Mouse (Mus musculus) neural tube, embryonic 11.5 days (tissue): ENCODE data around the gene Dennd1a. TPM values are rescaled to one million over a fixed set of nuclear protein-coding genes. Genes with fewer than 3 reads are reported as not detected.

Experiments
- ATAC-seq: fragments of 200-750 bp; cut with Nextera tagmentation; 2 replicates; pipeline ENCODE4 v1.8.0; 2017; ENCODE audit warnings: moderate number of reproducible peaks, mild to moderate bottlenecking, moderate TSS enrichment, moderate library complexity; ENCODE audit not compliant: insufficient read depth, low FRiP score, low TSS enrichment
- DNase-seq: peaks from one replicate; pipeline ENCODE4 v3.0.0-alpha.2; 2015; ENCODE audit warnings: low spot score
- H3K27ac ChIP-seq: fragments of 300-500 bp; sonication (generic); 2 replicates; pipeline ENCODE4 v1.5.1; 2014; ENCODE audit warnings: low read depth, mild to moderate bottlenecking, low read length
- H3K27me3 ChIP-seq: fragments of 300-500 bp; sonication (generic); 2 replicates; pipeline ENCODE4 v1.6.1; 2014; ENCODE audit warnings: mild to moderate bottlenecking, low read length, mixed read lengths; ENCODE audit not compliant: control insufficient read depth, insufficient read depth
- H3K36me3 ChIP-seq: fragments of 300-500 bp; sonication (generic); 2 replicates; pipeline ENCODE4 v1.6.1; 2014; ENCODE audit warnings: mild to moderate bottlenecking, low read length, moderate library complexity, mixed read lengths; ENCODE audit not compliant: control insufficient read depth, insufficient read depth
- H3K4me1 ChIP-seq: fragments of 300-500 bp; sonication (generic); 2 replicates; pipeline ENCODE4 v1.6.1; 2014; ENCODE audit warnings: low read length, mixed read lengths; ENCODE audit not compliant: control insufficient read depth, insufficient read depth
- H3K4me2 ChIP-seq: fragments of 300-500 bp; sonication (generic); 2 replicates; pipeline ENCODE4 v1.6.1; 2014; ENCODE audit warnings: low read depth, mild to moderate bottlenecking, moderate library complexity
- H3K4me3 ChIP-seq: fragments of 300-500 bp; sonication (generic); 2 replicates; pipeline ENCODE4 v1.5.1; 2014; ENCODE audit warnings: low read depth, low read length
- H3K9ac ChIP-seq: fragments of 300-500 bp; sonication (generic); 2 replicates; pipeline ENCODE4 v1.6.1; 2014; ENCODE audit warnings: mild to moderate bottlenecking, low read length
- H3K9me3 ChIP-seq: fragments of 300-500 bp; sonication (generic); 2 replicates; pipeline ENCODE4 v1.6.1; 2016; ENCODE audit warnings: low read length; ENCODE audit not compliant: control insufficient read depth
- WGBS: fragments of 180-500 bp; shearing (Covaris S2); extraction: QIAGEN DNeasy Blood & Tissue Kit; methylation state at CpG from one replicate; pipeline ENCODE4 v1.1.7; 2014; 5-methylcytosine and 5-hydroxymethylcytosine counted together
- polyA plus RNA-seq: library from polyadenylated mRNA; unstranded; fragments of >200 nt; fragmentation: Nextera tagmentation; extraction: Ambion mirVana; gene quantifications from 2 replicates; pipeline ENCODE4 v1.2.1, GENCODE M21; 2014

The Dennd1a gene
- polyA plus RNA-seq, 1 experiment from 2014 or later = 7.3 TPM

- H3K36me3 ChIP-seq = no peaks in the 10 kb centered on the region
- H3K27ac ChIP-seq = no peak overlapping the region
- H3K9ac ChIP-seq = no peak overlapping the region
- ATAC-seq (no peak), DNase-seq (no peak)
- 54% methylated on average over 5 of the region's 5 CpGs for WGBS
- H3K9me3 ChIP-seq = no peaks in the 10 kb centered on the region
- H3K4me1 ChIP-seq = no peaks in the 10 kb centered on the region
- no peaks in the 10 kb centered on the region for H3K27me3 ChIP-seq
- no peak overlapping the region for H3K4me2 ChIP-seq
- H3K4me3 ChIP-seq = no peak overlapping the region
Measured at GRCm38 (mm10) chr2:37985690-37986222, 301.4 kb downstream of the Dennd1a start.

DNA sequence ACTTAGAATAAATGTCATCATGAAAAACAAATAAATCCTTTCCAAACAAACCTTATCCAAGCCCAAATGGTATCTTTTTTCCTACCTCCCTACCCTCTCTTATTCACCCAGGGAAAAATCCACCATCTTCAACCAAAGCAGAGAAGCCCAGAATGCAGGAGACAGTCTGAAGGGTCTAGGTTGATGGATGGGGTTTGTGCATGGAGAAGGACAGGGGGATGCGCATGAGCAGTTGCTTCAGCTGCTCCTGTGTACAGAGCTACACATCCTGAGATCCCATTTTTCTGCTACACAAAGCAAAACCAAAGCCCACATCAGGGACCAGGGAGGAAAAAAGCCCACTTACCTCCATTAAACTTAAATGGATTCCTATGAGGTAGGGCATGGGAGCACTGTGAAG lies 304.5 kb downstream of the Dennd1a start:
- Histone ChIP-seq H3K9me3 (no peaks in the 10 kb centered on the region), H3K4me1 (no peaks in the 10 kb centered on the region), H3K27ac (no peak overlapping the region), H3K4me2 (no peak overlapping the region), H3K9ac (no peak overlapping the region), H3K4me3 (no peak overlapping the region), H3K27me3 (no peaks in the 10 kb centered on the region), H3K36me3 (no peaks in the 10 kb centered on the region)
- ATAC-seq = no peak
- WGBS = 69% methylated on average over 1 of the region's 1 CpGs
- DNase-seq = no peak

DNA sequence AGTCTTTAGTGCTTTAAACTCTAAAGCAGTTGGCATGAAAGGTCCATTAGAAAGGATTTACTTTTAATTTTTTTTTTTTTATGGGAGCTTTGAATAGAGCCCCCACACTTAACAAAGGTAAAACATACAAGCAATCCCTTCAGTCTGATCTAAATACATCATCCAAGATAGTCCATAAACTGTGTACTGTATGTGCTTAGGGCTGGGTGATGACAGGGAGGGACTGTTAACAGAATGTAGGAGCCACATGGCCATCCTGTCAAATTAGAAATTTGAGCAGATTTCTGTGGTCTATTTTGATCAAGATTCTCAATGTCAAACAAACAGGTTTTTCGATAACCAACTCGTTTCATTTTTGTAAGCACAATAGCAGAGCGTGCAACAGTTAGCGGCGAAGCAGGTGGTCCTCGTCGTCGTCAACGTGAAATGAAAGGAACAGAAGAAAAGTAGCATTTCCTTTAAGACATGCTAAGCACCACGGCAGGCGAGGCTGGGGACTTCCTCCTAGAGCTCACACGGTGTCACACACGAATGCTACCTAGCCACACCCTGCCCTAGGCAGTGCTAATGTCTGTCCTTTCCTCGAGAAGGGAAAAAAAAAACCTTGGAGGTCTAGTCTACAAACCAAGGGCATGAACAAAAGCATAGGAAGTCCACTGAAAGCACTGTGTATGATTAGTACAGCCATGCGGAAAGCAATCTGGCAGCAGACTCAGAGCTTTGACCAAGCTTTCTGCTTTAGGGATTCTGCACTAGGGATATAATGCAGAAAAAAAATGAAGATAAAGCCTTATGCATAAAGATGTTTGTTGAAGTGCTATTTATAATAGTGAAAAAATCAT lies 305.4 kb downstream of the Dennd1a start:
- no peaks in the 10 kb centered on the region for H3K27me3 ChIP-seq
- H3K9ac ChIP-seq = no peak overlapping the region
- H3K9me3 ChIP-seq = no peaks in the 10 kb centered on the region
- 86% methylated on average over 15 of the region's 15 CpGs for WGBS
- ATAC-seq (no peak), DNase-seq (no peak)
- H3K27ac ChIP-seq = no peak overlapping the region
- H3K4me2 ChIP-seq = no peak overlapping the region
- H3K36me3 ChIP-seq = no peaks in the 10 kb centered on the region
- H3K4me1 ChIP-seq = no peaks in the 10 kb centered on the region
- H3K4me3 ChIP-seq = no peak overlapping the region

DNA sequence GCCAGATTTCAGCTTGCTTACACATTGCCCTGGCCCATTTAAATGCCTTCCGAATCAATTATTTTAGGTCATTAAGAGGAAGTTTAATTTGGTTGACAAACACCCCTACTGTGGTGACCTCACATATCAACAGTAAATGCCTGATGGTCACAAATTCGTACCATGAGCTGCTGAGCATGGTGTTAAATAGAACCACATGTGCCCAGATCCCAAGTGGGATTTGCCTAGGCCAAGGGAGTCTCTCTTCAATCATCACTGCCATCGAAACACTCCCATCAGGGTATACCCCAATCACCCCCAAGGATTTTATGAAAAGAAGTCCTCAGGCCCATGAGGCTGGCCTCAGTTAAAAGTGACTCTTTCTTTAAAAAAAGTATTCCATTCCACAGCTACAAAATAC lies 313.0 kb downstream of the Dennd1a start:
- H3K9me3 ChIP-seq = no peaks in the 10 kb centered on the region
- H3K27me3 ChIP-seq = no peaks in the 10 kb centered on the region
- DNase-seq (no peak), ATAC-seq (no peak)
- H3K36me3 ChIP-seq = no peaks in the 10 kb centered on the region
- no peaks in the 10 kb centered on the region for H3K4me1 ChIP-seq
- no peak overlapping the region for H3K9ac ChIP-seq
- no peak overlapping the region for H3K27ac ChIP-seq
- 75% methylated on average over 3 of the region's 3 CpGs for WGBS
- no peak overlapping the region for H3K4me2 ChIP-seq
- no peak overlapping the region for H3K4me3 ChIP-seq

DNA sequence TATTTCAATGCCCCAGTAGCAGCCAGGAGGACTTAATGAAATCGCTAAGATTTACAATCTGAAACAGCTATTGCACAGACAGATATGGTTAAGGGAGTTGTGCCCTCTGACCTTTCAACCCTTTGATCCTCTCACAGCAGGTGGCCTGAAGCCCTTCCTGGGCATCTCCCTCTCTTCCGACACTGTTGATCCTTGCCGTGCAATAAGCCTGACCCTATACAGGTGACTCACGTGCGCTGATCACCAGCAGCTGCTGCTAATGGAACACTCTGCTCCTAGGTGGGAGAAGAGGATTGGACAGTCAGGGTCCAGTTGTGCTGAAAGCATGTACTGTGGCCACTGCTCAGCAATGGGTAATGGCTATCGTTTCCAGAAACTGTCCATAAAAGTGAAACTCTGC lies 314.6 kb downstream of the Dennd1a start:
- H3K4me3 ChIP-seq = no peak overlapping the region
- no peaks in the 10 kb centered on the region for H3K9me3 ChIP-seq
- no peak overlapping the region for H3K4me2 ChIP-seq
- WGBS = 52% methylated on average over 6 of the region's 6 CpGs
- no peak for DNase-seq
- no peak for ATAC-seq
- no peak overlapping the region for H3K9ac ChIP-seq
- H3K36me3 ChIP-seq = no peaks in the 10 kb centered on the region
- H3K27ac ChIP-seq = no peak overlapping the region
- H3K27me3 ChIP-seq = no peaks in the 10 kb centered on the region
- no peaks in the 10 kb centered on the region for H3K4me1 ChIP-seq

- no peak overlapping the region for H3K9ac ChIP-seq
- H3K4me1 ChIP-seq = no peaks in the 10 kb centered on the region
- no peak for ATAC-seq
- no peaks in the 10 kb centered on the region for H3K27me3 ChIP-seq
- H3K27ac ChIP-seq = no peak overlapping the region
- H3K9me3 ChIP-seq = no peaks in the 10 kb centered on the region
- no peak overlapping the region for H3K4me3 ChIP-seq
- no peak overlapping the region for H3K4me2 ChIP-seq
- no peak for DNase-seq
- WGBS = 52% methylated on average over 1 of the region's 1 CpGs
- H3K36me3 ChIP-seq = no peaks in the 10 kb centered on the region
Measured at GRCm38 (mm10) chr2:37971726-37972125, 315.5 kb downstream of the Dennd1a start.

DNA sequence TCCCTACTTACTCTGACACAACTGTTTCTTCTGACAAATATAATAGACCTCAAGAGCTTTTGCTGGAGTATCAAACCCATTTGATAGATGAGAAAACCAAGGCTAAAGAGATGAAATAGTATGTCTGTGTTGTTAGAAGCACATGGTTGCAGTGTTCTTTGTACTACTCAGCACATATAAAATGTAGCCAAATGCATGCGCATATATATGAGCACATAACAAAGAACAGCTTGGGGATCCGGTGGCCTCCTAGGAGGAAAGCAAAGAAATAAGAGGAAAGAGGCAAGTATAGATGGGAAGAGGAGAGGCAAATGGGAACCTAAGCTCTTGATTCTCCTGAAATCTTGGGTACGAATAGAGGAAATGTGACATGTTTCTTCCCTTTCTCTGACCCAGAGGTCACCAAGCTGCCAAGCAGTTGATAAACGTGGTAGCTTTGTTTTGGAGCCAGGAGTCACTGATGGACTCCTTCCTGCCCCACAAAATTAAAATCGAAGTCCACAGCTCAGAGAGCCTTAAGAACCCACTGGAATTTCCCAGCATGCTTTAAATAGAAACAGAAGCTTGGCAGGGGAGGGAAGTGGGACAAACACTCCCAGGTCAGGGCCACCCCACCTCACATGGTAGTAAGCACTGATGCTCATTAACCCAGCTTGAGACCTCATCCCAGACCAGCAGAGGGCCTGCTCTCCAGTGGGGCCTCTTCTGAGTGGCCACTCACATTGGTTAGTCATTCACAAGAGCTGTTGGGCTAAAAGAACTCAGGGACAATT lies 317.3 kb downstream of the Dennd1a start:
- H3K27ac ChIP-seq = no peak overlapping the region
- H3K4me3 ChIP-seq = no peak overlapping the region
- H3K9ac ChIP-seq = no peak overlapping the region
- H3K36me3 ChIP-seq = no peaks in the 10 kb centered on the region
- no peak for DNase-seq
- 51% methylated on average over 5 of the region's 5 CpGs for WGBS
- H3K9me3 ChIP-seq = no peaks in the 10 kb centered on the region
- ATAC-seq = no peak
- no peaks in the 10 kb centered on the region for H3K4me1 ChIP-seq
- no peaks in the 10 kb centered on the region for H3K27me3 ChIP-seq
- no peak overlapping the region for H3K4me2 ChIP-seq

DNA sequence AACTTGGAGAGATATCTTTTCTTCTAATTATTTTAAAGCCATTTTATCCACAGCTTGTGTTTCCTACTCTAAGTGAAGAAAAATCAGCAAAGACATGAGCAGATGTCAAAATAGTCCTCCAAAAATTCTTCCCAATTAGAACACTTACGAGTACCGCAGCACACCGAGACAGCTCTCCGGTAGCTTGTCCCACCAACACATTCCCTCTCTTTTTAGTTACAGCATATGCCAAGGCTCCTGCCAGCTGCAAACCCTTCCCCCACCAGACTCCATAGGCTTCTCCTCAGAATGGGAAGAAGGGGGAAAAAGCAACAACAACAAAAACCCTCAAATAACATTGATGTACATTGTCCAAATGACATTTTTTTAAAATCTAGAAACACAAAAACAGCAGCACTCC lies 322.7 kb downstream of the Dennd1a start:
- H3K4me1 ChIP-seq = no peaks in the 10 kb centered on the region
- H3K27ac ChIP-seq = no peak overlapping the region
- no peak overlapping the region for H3K4me3 ChIP-seq
- no peaks in the 10 kb centered on the region for H3K36me3 ChIP-seq
- no peak overlapping the region for H3K9ac ChIP-seq
- no peak for DNase-seq
- no peak for ATAC-seq
- no peak overlapping the region for H3K4me2 ChIP-seq
- no peaks in the 10 kb centered on the region for H3K27me3 ChIP-seq
- 95% methylated on average over 4 of the region's 4 CpGs for WGBS
- no peaks in the 10 kb centered on the region for H3K9me3 ChIP-seq
